Mouse (Mus musculus): Measurements from ENCODE around the gene Notch2.

- TF ChIP-seq CTCF (IDR thresholded peaks at IDR 0.05; ENCODE audit: control insufficient read depth, insufficient read depth, insufficient replicate concordance, low read depth, low read length): no peak
- no peak for TF ChIP-seq POLR2A (IDR thresholded peaks at IDR 0.05; ENCODE audit: control insufficient read depth, low read depth, low read length)
Measured at GRCm38 (mm10) chr3:98055808-98056728, 42.7 kb downstream of the Notch2 start.

Measured in testis, adult 2 months (tissue).